Mouse (Mus musculus) olfactory bulb, adult 2 months (tissue): ENCODE measurements at regions not wholly inside any gene's neighbourhood (a gene's known extent, or its start where the extent isn't known, plus 50 kb on each side); places are given as distances from the start of the nearest gene placed in this dataset.

ENCODE experiments used
- CTCF ChIP-seq: fragments of 200-500 bp; IDR thresholded peaks from 2 replicates; pipeline ENCODE4 v1.5.1; 2012; ENCODE audit warnings: low read depth, mild to moderate bottlenecking, low read length, moderate library complexity; ENCODE audit not compliant: insufficient read depth
- POLR2A ChIP-seq: fragments of 200-500 bp; IDR thresholded peaks from 2 replicates; pipeline ENCODE4 v1.6.1; 2012; ENCODE audit warnings: mild to moderate bottlenecking, low read depth, low read length, moderate library complexity; ENCODE audit not compliant: insufficient read depth

- TF ChIP-seq CTCF (no peak), POLR2A (no peak)
Observed at GRCm38 (mm10) chr1:42636558-42636957, 59.0 kb upstream of the Pou3f3 start.
